Mouse (Mus musculus): ENCODE results near the gene Nln. TPM values are rescaled to one million over a fixed set of nuclear protein-coding genes. Genes with fewer than 3 reads are reported as not detected.

Nln gene
- polyA plus RNA-seq, 1 experiment, result 3.7 TPM

DNA sequence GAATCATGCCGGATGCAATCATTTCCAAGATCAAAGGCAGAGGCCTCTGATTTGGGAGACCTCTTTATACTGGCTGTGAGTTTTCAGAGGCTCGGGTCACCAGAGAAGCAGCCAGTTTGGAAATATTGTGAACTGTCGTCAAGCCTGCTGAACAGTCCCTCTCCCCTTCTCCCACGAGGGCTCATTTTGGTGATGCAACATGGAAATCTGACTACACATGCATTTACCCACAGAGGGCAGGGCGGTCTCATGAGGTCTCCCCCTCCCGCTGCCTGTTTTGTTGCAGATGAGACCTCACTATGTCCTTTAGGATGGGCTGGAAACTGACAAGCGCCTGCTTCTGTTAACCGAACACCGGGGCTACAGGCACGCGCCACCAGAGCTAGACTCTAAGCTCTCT lies 95.4 kb downstream of the Nln start:
- TF ChIP-seq POLR2A (IDR thresholded peaks at IDR 0.05; ENCODE audit: low read depth, low read length) (no peak), CTCF (IDR thresholded peaks at IDR 0.05; ENCODE audit: extremely low read depth, insufficient read depth, insufficient read length, insufficient replicate concordance) (no peak)
- WGBS, result 75% methylated on average over 11 of the region's 11 CpGs
- no peaks in the 10 kb centered on the region for H3K4me1 ChIP-seq (ENCODE audit: control insufficient read depth, insufficient read depth, insufficient read length)

DNA sequence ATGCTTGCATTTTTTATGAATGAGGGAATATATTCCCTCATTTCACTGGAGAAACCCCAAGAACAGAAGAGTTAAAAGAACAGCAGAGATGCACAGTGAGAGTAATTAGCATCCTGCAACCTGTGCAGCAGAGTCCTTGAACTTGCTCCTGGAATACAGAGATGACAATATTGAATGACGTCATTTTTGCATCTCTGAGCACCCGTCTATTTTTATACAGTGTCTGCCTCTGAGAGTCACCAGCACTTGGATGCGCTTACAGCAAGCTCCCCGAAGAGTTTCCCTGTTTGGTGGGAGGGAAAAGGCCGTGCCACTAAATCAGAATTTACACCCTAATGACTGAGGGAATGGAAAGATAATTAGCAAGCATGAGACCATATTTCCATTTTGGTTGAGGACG lies 96.0 kb downstream of the Nln start:
- Histone ChIP-seq H3K4me1 (ENCODE audit: control insufficient read depth, insufficient read depth, insufficient read length) (no peaks in the 10 kb centered on the region), H3K27ac (ENCODE audit: insufficient read depth, low read length) (no peak overlapping the region)
- TF ChIP-seq CTCF (IDR thresholded peaks at IDR 0.05; ENCODE audit: extremely low read depth, insufficient read depth, insufficient read length, insufficient replicate concordance) (no peak), POLR2A (IDR thresholded peaks at IDR 0.05; ENCODE audit: low read depth, low read length) (no peak)

More for the DNA sequence above, 95.4 kb downstream of the Nln start:
- no peaks in the 10 kb centered on the region for H3K36me3 ChIP-seq (ENCODE audit: control insufficient read depth, insufficient read depth, low read length)
- DNase-seq (ENCODE audit: low read depth in 1 of 2, low spot score in 2 of 2), result no peak
- H3K27me3 ChIP-seq (ENCODE audit: control insufficient read depth, insufficient read depth, low read length), result no peaks in the 10 kb centered on the region
- H3K4me3 ChIP-seq (ENCODE audit: extremely low read depth, insufficient read depth, insufficient read length), result no peak overlapping the region
- H3K27ac ChIP-seq (ENCODE audit: insufficient read depth, low read length), result no peak overlapping the region

DNA sequence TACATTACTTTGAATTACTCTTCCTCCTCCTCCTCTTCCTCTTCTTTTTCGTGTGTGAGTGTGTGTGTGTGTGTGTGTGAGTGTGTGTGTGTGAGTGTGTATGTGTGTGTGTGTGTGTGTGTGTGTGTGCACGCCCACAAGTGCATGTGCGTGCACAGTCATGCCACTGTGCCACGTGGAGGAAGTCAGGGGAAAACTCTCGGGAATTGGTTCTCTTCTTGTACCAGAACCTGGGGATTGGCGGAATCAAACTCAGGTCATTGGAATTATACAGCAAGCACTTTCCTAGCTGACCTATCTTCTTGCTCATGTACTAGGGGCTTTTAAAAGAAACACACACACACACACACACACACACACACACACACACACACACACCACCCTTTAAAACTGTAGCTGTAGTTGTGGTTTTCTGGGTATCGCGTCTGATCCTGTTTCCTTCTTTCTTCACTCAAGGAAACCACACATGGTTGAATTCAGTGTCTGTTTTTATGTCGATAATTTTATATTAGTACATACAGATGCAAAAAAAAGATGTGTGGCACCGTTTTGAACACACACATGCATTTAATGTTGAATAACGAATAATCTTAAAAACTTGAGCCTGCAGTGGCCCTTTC lies 97.1 kb downstream of the Nln start:
- H3K27me3 ChIP-seq (ENCODE audit: control insufficient read depth, insufficient read depth, low read length), result no peaks in the 10 kb centered on the region
- H3K4me1 ChIP-seq (ENCODE audit: control insufficient read depth, insufficient read depth, insufficient read length), result no peaks in the 10 kb centered on the region
- H3K4me3 ChIP-seq (ENCODE audit: extremely low read depth, insufficient read depth, insufficient read length), result no peak overlapping the region
- no peak overlapping the region for H3K27ac ChIP-seq (ENCODE audit: insufficient read depth, low read length)
- TF ChIP-seq CTCF (IDR thresholded peaks at IDR 0.05; ENCODE audit: extremely low read depth, insufficient read depth, insufficient read length, insufficient replicate concordance), result no peak
- TF ChIP-seq POLR2A (IDR thresholded peaks at IDR 0.05; ENCODE audit: low read depth, low read length), result no peak
- DNase-seq (ENCODE audit: low read depth in 1 of 2, low spot score in 2 of 2), result no peak
- WGBS, result 14% methylated on average over 11 of the region's 11 CpGs
- no peaks in the 10 kb centered on the region for H3K36me3 ChIP-seq (ENCODE audit: control insufficient read depth, insufficient read depth, low read length)

More for the DNA sequence above, 96.0 kb downstream of the Nln start:
- Histone ChIP-seq H3K4me3 (ENCODE audit: extremely low read depth, insufficient read depth, insufficient read length) (no peak overlapping the region), H3K27me3 (ENCODE audit: control insufficient read depth, insufficient read depth, low read length) (no peaks in the 10 kb centered on the region), H3K36me3 (ENCODE audit: control insufficient read depth, insufficient read depth, low read length) (no peaks in the 10 kb centered on the region)
- 81% methylated on average over 6 of the region's 6 CpGs for WGBS
- DNase-seq (ENCODE audit: low read depth in 1 of 2, low spot score in 2 of 2), result no peak

DNA sequence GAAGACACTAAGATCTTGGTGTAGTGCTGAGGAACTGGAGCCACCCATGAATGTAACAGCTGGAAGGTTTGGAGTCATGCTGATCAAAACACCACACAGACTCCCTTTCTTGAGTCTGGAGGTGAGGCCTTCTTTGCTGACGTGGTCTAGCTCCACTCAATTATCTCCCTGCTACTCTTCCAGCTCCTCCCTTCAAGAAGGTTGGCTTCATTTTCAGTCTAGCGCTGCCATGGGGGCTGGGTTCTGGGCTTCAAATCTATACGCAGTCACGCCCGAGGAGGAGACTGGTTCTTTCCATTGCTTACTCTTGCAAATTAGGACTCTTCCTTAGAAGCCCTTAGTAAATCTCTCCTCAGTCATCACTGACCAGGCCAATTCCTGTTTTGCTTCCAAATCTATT lies 98.1 kb downstream of the Nln start:
- no peaks in the 10 kb centered on the region for H3K4me1 ChIP-seq (ENCODE audit: control insufficient read depth, insufficient read depth, insufficient read length)
- H3K27me3 ChIP-seq (ENCODE audit: control insufficient read depth, insufficient read depth, low read length), result no peaks in the 10 kb centered on the region
- 84% methylated on average over 5 of the region's 5 CpGs for WGBS
- H3K36me3 ChIP-seq (ENCODE audit: control insufficient read depth, insufficient read depth, low read length), result no peaks in the 10 kb centered on the region
- TF ChIP-seq POLR2A (IDR thresholded peaks at IDR 0.05; ENCODE audit: low read depth, low read length) (no peak), CTCF (IDR thresholded peaks at IDR 0.05; ENCODE audit: extremely low read depth, insufficient read depth, insufficient read length, insufficient replicate concordance) (no peak)
- no peak overlapping the region for H3K4me3 ChIP-seq (ENCODE audit: extremely low read depth, insufficient read depth, insufficient read length)
- DNase-seq (ENCODE audit: low read depth in 1 of 2, low spot score in 2 of 2), result no peak
- no peak overlapping the region for H3K27ac ChIP-seq (ENCODE audit: insufficient read depth, low read length)

DNA sequence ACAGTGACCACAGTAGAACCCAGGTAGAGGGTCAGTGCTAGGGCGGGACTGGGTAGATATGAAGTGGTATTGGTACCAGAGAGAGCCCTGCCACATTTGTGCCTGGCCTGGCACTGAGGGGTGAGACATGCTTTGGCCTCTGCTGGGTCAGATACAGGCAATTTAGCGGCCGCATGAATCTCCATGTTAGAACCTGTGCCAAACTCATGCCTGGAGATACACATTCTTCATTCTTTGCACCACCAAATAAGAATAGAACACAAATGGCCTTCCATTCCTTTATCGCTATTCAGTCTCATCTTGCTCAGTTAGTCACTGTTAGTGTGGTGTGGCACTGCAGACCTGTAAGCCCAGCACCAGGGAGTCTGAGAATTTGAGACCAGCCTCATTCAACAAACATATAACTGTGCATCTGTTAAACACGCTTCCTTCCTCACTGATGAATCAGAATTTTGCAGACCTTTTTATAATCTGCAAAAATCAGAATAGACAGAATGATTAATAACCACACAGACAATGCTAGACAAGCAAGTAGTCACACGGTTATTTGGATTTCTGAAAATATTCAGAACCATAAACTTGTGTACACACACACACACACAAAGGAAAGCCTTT lies 104.1 kb downstream of the Nln start:
- no peaks in the 10 kb centered on the region for H3K36me3 ChIP-seq (ENCODE audit: control insufficient read depth, insufficient read depth, low read length)
- TF ChIP-seq CTCF (IDR thresholded peaks at IDR 0.05; ENCODE audit: extremely low read depth, insufficient read depth, insufficient read length, insufficient replicate concordance), result no peak
- no peak for TF ChIP-seq POLR2A (IDR thresholded peaks at IDR 0.05; ENCODE audit: low read depth, low read length)
- no peaks in the 10 kb centered on the region for H3K27me3 ChIP-seq (ENCODE audit: control insufficient read depth, insufficient read depth, low read length)
- no peak overlapping the region for H3K4me3 ChIP-seq (ENCODE audit: extremely low read depth, insufficient read depth, insufficient read length)
- no peak overlapping the region for H3K27ac ChIP-seq (ENCODE audit: insufficient read depth, low read length)
- no peaks in the 10 kb centered on the region for H3K4me1 ChIP-seq (ENCODE audit: control insufficient read depth, insufficient read depth, insufficient read length)
- no peak for DNase-seq (ENCODE audit: low read depth in 1 of 2, low spot score in 2 of 2)
- WGBS, result 85% methylated on average over 6 of the region's 6 CpGs

DNA sequence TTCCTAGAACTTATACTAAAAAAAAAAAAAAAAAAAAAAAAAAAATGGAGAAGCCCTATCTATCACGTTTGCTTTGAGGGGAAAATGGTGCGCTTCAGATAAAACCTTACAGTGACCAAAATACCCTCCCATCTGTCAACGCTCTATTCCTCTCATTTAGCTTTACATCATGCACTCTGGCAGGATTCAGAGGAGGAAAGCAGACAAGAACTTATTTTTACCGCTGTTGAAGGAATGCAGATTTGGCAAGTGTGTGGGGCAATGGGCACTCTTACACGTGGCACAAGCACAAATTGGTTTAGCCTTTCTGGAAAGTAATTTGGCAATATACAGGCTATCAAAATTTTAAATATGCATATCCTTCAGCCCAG lies 115.3 kb downstream of the Nln start:
- Histone ChIP-seq H3K27ac (ENCODE audit: insufficient read depth, low read length) (no peak overlapping the region), H3K36me3 (ENCODE audit: control insufficient read depth, insufficient read depth, low read length) (no peaks in the 10 kb centered on the region), H3K27me3 (ENCODE audit: control insufficient read depth, insufficient read depth, low read length) (no peaks in the 10 kb centered on the region), H3K4me3 (ENCODE audit: extremely low read depth, insufficient read depth, insufficient read length) (no peak overlapping the region), H3K4me1 (ENCODE audit: control insufficient read depth, insufficient read depth, insufficient read length) (no peaks in the 10 kb centered on the region)
- 75% methylated on average over 5 of the region's 5 CpGs for WGBS
- TF ChIP-seq CTCF (IDR thresholded peaks at IDR 0.05; ENCODE audit: extremely low read depth, insufficient read depth, insufficient read length, insufficient replicate concordance) (no peak), POLR2A (IDR thresholded peaks at IDR 0.05; ENCODE audit: low read depth, low read length) (no peak)
- DNase-seq (ENCODE audit: low read depth in 1 of 2, low spot score in 2 of 2), result no peak

Measured in spleen, adult 2 months (tissue).